Comparison of ENCODE assay signal across 9 mouse cellular contexts in genomic region chr5:111229041-111229394, GRCm38 (mm10).
DNase-seq lines count a peak whose midpoint lies in the region; ATAC-seq and TF ChIP-seq lines count a peak whose summit lies in the region.
"Had no signal": no experiment of that assay in that cellular context is flagged by ENCODE, and none has a peak within 500 bp of the region (broad histone marks: within the 10 kb centered on the region; RNA-seq: fewer than 3 reads in every experiment).

No protein-coding gene starts in this region.

- H3K36me3 ChIP-seq in intestine, embryonic 14.5 days (ENCODE audit: control insufficient read depth, insufficient read depth, low read length): peaks cover 22% of the 10 kb centered on the region
- peaks cover 29% of the 10 kb centered on the region for H3K36me3 ChIP-seq in intestine, postnatal 0 days (ENCODE audit: control insufficient read depth, insufficient read depth)
- H3K36me3 ChIP-seq in embryonic facial prominence, embryonic 14.5 days (ENCODE audit: control insufficient read depth, insufficient read depth, low read length): peaks cover 71% of the 10 kb centered on the region
- peaks cover 62% of the 10 kb centered on the region for H3K36me3 ChIP-seq in hindbrain, embryonic 13.5 days
- peaks cover 12% of the 10 kb centered on the region for H3K36me3 ChIP-seq in midbrain, embryonic 15.5 days (replicated peaks)

- no peak overlapping the region for H3K9ac ChIP-seq in intestine, embryonic 14.5 days (ENCODE audit: low read length)
- no peak overlapping the region for H3K9ac ChIP-seq in intestine, postnatal 0 days (ENCODE audit: low read depth, low read length)
- H3K9ac ChIP-seq in embryonic facial prominence, embryonic 14.5 days (ENCODE audit: low read depth, low read length): no peak overlapping the region
- H3K9ac ChIP-seq in hindbrain, embryonic 13.5 days: peak overlapping the region; percentile 21; the same call in 1 of the 2 replicates
- no peak overlapping the region for H3K9ac ChIP-seq in midbrain, embryonic 15.5 days

- DNase-seq in intestine, embryonic 14.5 days (ENCODE audit: low spot score): no peak
- no peak for DNase-seq in embryonic facial prominence, embryonic 14.5 days (ENCODE audit: low spot score)
- DNase-seq in layer of hippocampus, postnatal 25 days (ENCODE audit: extremely low spot score in 1 of 2, low spot score in 1 of 2): no peak
- no peak for DNase-seq in adrenal gland, postnatal 10 days
- no peak for DNase-seq in urinary bladder, postnatal 4 days (ENCODE audit: low spot score in 2 of 2)

- 62% methylated on average over 12 of the region's 12 CpGs for WGBS in intestine, embryonic 14.5 days
- 66% methylated on average over 12 of the region's 12 CpGs for WGBS in intestine, postnatal 0 days
- WGBS in embryonic facial prominence, embryonic 14.5 days: 51% methylated on average over 12 of the region's 12 CpGs
- WGBS in hindbrain, embryonic 13.5 days: 55% methylated on average over 12 of the region's 12 CpGs
- WGBS in midbrain, embryonic 15.5 days: 54% methylated on average over 12 of the region's 12 CpGs

- H3K4me1 ChIP-seq in intestine, embryonic 14.5 days (replicated peaks; ENCODE audit: control insufficient read depth, insufficient read depth, low read length): peaks cover 33% of the 10 kb centered on the region
- H3K4me1 ChIP-seq in intestine, postnatal 0 days (replicated peaks; ENCODE audit: control insufficient read depth, insufficient read depth, low read length): peaks cover 4% of the 10 kb centered on the region; the same call in 1 of the 2 replicates
- peaks cover 36% of the 10 kb centered on the region for H3K4me1 ChIP-seq in embryonic facial prominence, embryonic 14.5 days (ENCODE audit: control insufficient read depth, insufficient read depth, low read length)
- peaks cover 92% of the 10 kb centered on the region for H3K4me1 ChIP-seq in hindbrain, embryonic 13.5 days (replicated peaks)
- peaks cover 58% of the 10 kb centered on the region for H3K4me1 ChIP-seq in midbrain, embryonic 15.5 days

- no peaks in the 10 kb centered on the region for H3K27me3 ChIP-seq in intestine, embryonic 14.5 days (replicated peaks; ENCODE audit: control insufficient read depth, insufficient read depth, low read length)
- H3K27me3 ChIP-seq in intestine, postnatal 0 days (replicated peaks; ENCODE audit: control insufficient read depth, insufficient read depth, low read length): no peaks in the 10 kb centered on the region
- H3K27me3 ChIP-seq in embryonic facial prominence, embryonic 14.5 days (replicated peaks; ENCODE audit: control insufficient read depth, insufficient read depth, low read length): no peaks in the 10 kb centered on the region
- no peaks in the 10 kb centered on the region for H3K27me3 ChIP-seq in hindbrain, embryonic 13.5 days
- H3K27me3 ChIP-seq in midbrain, embryonic 15.5 days (replicated peaks): no peaks in the 10 kb centered on the region

- ATAC-seq in intestine, embryonic 14.5 days (replicated peaks; ENCODE audit: low FRiP score, low TSS enrichment, low read depth): no peak
- no peak for ATAC-seq in intestine, postnatal 0 days
- ATAC-seq in embryonic facial prominence, embryonic 14.5 days (ENCODE audit: low read depth): no peak
- no peak for ATAC-seq in hindbrain, embryonic 13.5 days (ENCODE audit: low FRiP score)
- ATAC-seq in midbrain, embryonic 15.5 days (replicated peaks): no peak

- no peak for TF ChIP-seq CTCF in intestine, postnatal 0 days (IDR thresholded peaks at IDR 0.05; ENCODE audit: low read depth)

- peak overlapping the region; percentile 49 for H3K27ac ChIP-seq in intestine, embryonic 14.5 days (ENCODE audit: low read depth)
- no peak overlapping the region for H3K27ac ChIP-seq in intestine, postnatal 0 days (ENCODE audit: low read depth, low read length)
- H3K27ac ChIP-seq in embryonic facial prominence, embryonic 14.5 days (replicated peaks; ENCODE audit: low read depth, low read length): peak overlapping the region; percentile 76; the same call in 1 of the 2 replicates
- H3K27ac ChIP-seq in hindbrain, embryonic 13.5 days: peak overlapping the region; percentile 74
- peak overlapping the region; percentile 65 for H3K27ac ChIP-seq in midbrain, embryonic 15.5 days
- H3K27ac ChIP-seq: macrophage had no signal

- no peaks in the 10 kb centered on the region for H3K9me3 ChIP-seq in intestine, embryonic 14.5 days (ENCODE audit: control insufficient read depth, low read length)
- no peaks in the 10 kb centered on the region for H3K9me3 ChIP-seq in intestine, postnatal 0 days (ENCODE audit: control insufficient read depth)
- H3K9me3 ChIP-seq in embryonic facial prominence, embryonic 14.5 days (ENCODE audit: control insufficient read depth, low read length): no peaks in the 10 kb centered on the region
- no peaks in the 10 kb centered on the region for H3K9me3 ChIP-seq in hindbrain, embryonic 13.5 days
- H3K9me3 ChIP-seq in midbrain, embryonic 15.5 days: no peaks in the 10 kb centered on the region

- no peak overlapping the region for H3K4me3 ChIP-seq in intestine, embryonic 14.5 days (ENCODE audit: low read depth, low read length)
- H3K4me3 ChIP-seq in intestine, postnatal 0 days (ENCODE audit: low read depth, low read length): no peak overlapping the region
- H3K4me3 ChIP-seq in embryonic facial prominence, embryonic 14.5 days (ENCODE audit: low read depth, low read length): no peak overlapping the region
- no peak overlapping the region for H3K4me3 ChIP-seq in hindbrain, embryonic 13.5 days
- no peak overlapping the region for H3K4me3 ChIP-seq in midbrain, embryonic 15.5 days

- no peak overlapping the region for H3K4me2 ChIP-seq in intestine, embryonic 14.5 days (ENCODE audit: low read length)
- no peak overlapping the region for H3K4me2 ChIP-seq in intestine, postnatal 0 days (replicated peaks; ENCODE audit: low read depth)
- no peak overlapping the region for H3K4me2 ChIP-seq in embryonic facial prominence, embryonic 14.5 days (ENCODE audit: low read depth, low read length)
- H3K4me2 ChIP-seq in hindbrain, embryonic 13.5 days: no peak overlapping the region
- H3K4me2 ChIP-seq in midbrain, embryonic 15.5 days: no peak overlapping the region
